Mouse (Mus musculus) megakaryocyte, embryonic 14.5 days (primary cell): ENCODE measurements around the gene Cep135.

ENCODE experiments used
- FLI1 ChIP-seq: IDR thresholded peaks from 2 replicates; pipeline ENCODE4 v1.6.1; 2012; ENCODE audit warnings: low read length, inconsistent platforms, mixed read lengths
- GATA1 ChIP-seq: IDR thresholded peaks from 3 replicates; pipeline ENCODE4 v1.6.1; 2012; ENCODE audit warnings: mixed read lengths, low read length, inconsistent platforms, borderline replicate concordance

DNA sequence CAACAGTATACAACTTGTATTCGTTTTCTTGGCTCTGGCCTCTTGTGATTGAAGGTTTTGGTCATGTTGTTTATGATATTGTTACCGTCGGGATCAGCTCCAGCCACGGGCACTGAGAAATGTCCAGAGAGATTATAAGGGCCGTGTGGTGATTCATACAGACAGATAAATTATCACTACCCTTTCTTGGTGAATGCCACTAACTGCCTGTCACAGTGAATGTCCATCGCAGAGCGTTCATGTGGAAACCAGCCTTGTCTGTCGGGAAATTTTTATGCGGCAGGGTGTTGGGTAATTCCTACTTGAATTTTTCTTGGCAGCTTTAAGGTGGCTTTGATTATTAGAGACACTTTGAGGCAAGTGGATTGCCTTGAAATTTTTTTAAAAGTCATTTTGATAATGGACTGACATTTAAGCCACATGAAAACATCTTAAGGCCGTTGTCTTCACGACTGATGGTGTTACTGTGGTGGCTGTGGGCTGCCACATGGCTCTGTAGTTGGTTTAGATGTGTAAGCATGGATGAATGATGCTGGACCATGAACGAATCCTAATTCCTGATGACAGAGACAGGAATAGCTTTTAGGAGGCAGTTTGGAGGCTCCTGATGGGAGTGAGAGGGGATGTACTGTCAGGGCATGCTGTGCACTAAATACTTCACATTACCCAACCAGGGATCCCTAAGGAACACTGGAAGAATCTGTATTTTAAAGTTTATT lies 103.4 kb downstream of the Cep135 start:
- TF ChIP-seq GATA1 (no peak), FLI1 (no peak)
